Mouse (Mus musculus) heart, adult 2 months (tissue): Measurements from ENCODE around the gene Jmjd7.

Experiments used
- CTCF ChIP-seq: fragments of 200-600 bp; IDR thresholded peaks from 2 replicates; pipeline ENCODE4 v1.8.1; 2022; ENCODE audit warnings: antibody characterized with exemption, mild to moderate bottlenecking, moderate library complexity
- POLR2A ChIP-seq: fragments of 200-500 bp; IDR thresholded peaks from 2 replicates; pipeline ENCODE4 v1.6.1; 2011; ENCODE audit warnings: mild to moderate bottlenecking, low read depth, low read length, control low read depth; ENCODE audit not compliant: insufficient read depth

GRCm38 (mm10) chr2:120017599-120017998 lies 9.7 kb upstream of the Jmjd7 start:
- TF ChIP-seq CTCF, result no peak
- no peak for TF ChIP-seq POLR2A
